Mouse (Mus musculus): Measurements from ENCODE around the gene 4933430I17Rik. TPM values are rescaled to one million over a fixed set of nuclear protein-coding genes. Genes with fewer than 3 reads are reported as not detected.

Gene 4933430I17Rik
- polyA plus RNA-seq, 1 experiment from 2014 or later: 1.5 TPM

DNA sequence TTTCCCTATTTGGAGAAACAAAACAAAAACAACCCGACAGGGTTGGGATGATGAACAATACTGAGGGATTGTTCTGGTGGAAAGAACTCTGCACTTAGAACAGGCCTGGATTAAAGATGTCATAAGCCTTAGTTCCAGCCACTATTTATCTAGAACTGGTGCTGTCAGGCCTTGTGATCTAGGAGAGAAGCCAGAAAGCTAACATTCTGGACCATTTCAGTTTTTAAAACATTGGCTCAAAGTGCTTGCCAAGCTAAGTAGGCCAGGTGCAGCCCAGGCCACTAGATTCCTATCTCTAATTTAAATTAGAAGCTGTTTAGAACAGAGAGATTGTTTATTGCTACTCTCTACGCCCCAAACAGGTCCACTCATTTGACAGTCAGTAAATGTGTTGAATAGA lies 1.1 kb downstream of the 4933430I17Rik start:
- WGBS: 71% methylated on average over 2 of the region's 2 CpGs
- no peak overlapping the region for H3K27ac ChIP-seq (replicated peaks)
- peaks cover 24% of the 10 kb centered on the region for H3K36me3 ChIP-seq
- no peaks in the 10 kb centered on the region for H3K9me3 ChIP-seq (replicated peaks)
- DNase-seq (ENCODE audit: low spot score): no peak
- H3K27me3 ChIP-seq (ENCODE audit: low read depth, poor library complexity, severe bottlenecking): no peaks in the 10 kb centered on the region
- peaks cover 15% of the 10 kb centered on the region for H3K4me1 ChIP-seq
- H3K4me3 ChIP-seq: no peak overlapping the region

GRCm38 (mm10) chr4:62527655-62528054 lies 2.5 kb downstream of the 4933430I17Rik start:
- no peak overlapping the region for H3K4me3 ChIP-seq
- H3K27ac ChIP-seq (replicated peaks): no peak overlapping the region
- DNase-seq (ENCODE audit: low spot score): no peak
- peaks cover 15% of the 10 kb centered on the region for H3K4me1 ChIP-seq
- 78% methylated on average over 4 of the region's 4 CpGs for whole genome bisulfite sequencing
- H3K36me3 ChIP-seq: peaks cover 14% of the 10 kb centered on the region
- no peaks in the 10 kb centered on the region for H3K27me3 ChIP-seq (ENCODE audit: low read depth, poor library complexity, severe bottlenecking)
- no peaks in the 10 kb centered on the region for H3K9me3 ChIP-seq (replicated peaks)

DNA sequence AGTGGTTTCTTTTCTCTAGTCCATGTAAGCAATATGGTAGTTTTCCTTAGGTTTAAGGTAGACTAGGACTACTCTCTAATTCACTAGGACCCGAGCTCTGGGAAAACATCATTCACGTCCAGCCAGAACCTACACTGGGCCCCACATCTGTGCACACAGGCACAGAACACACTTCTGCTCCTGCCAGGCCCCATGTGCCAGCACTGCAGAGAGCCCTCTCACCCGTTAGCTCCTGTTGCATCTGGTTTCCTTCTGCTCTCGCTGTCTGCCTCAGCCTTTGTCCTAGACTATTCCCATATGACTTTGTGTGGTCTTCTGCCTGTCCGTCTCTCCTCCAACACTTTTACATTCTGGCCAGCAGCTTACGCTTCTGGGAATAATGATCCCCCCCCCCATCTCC lies 8.6 kb downstream of the 4933430I17Rik start:
- Histone ChIP-seq H3K27me3 (ENCODE audit: low read depth, poor library complexity, severe bottlenecking) (no peaks in the 10 kb centered on the region), H3K4me3 (no peak overlapping the region), H3K36me3 (no peaks in the 10 kb centered on the region), H3K9me3 (replicated peaks) (no peaks in the 10 kb centered on the region; the same call in 1 of the 2 replicates), H3K27ac (replicated peaks) (no peak overlapping the region), H3K4me1 (no peaks in the 10 kb centered on the region)
- 84% methylated on average over 6 of the region's 6 CpGs for WGBS
- DNase-seq (ENCODE audit: low spot score): no peak

- 90% methylated on average over 3 of the region's 3 CpGs for WGBS
- no peaks in the 10 kb centered on the region for H3K27me3 ChIP-seq (ENCODE audit: low read depth, poor library complexity, severe bottlenecking)
- no peak for DNase-seq (ENCODE audit: low spot score)
- H3K36me3 ChIP-seq: no peaks in the 10 kb centered on the region
- H3K4me1 ChIP-seq: 0 out of 2 replicates have a peak, but pooled peaks cover 2% of the 10 kb centered on the region
- H3K27ac ChIP-seq (replicated peaks): no peak overlapping the region
- H3K4me3 ChIP-seq: no peak overlapping the region
- no peaks in the 10 kb centered on the region for H3K9me3 ChIP-seq (replicated peaks)
Measured at GRCm38 (mm10) chr4:62541802-62542201, 16.6 kb downstream of the 4933430I17Rik start.

DNA sequence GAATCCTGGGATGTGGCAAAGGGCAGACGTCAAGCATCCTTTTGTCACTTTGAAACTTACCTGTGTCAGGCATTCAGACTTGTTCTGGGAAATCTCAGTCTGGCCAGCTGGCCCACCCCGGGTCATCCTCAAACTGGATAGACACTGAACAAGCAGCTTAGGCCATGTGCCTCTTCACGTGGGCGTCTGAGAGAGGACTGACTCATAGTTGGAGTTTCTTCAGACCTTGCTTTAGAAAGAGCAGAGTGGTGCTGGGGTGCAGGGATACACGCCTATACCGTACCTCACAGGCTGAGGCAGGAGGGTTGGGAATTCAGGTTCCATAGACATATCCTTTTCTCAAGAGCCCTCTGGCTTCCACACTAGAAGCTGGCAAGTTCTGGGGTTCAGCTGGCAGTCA lies 18.6 kb downstream of the 4933430I17Rik start:
- no peaks in the 10 kb centered on the region for H3K36me3 ChIP-seq
- H3K4me1 ChIP-seq: 0 out of 2 replicates have a peak, but pooled peaks cover 2% of the 10 kb centered on the region
- WGBS: 87% methylated on average over 6 of the region's 6 CpGs
- H3K9me3 ChIP-seq (replicated peaks): no peaks in the 10 kb centered on the region
- H3K27me3 ChIP-seq (ENCODE audit: low read depth, poor library complexity, severe bottlenecking): no peaks in the 10 kb centered on the region
- H3K27ac ChIP-seq (replicated peaks): no peak overlapping the region
- no peak overlapping the region for H3K4me3 ChIP-seq
- DNase-seq (ENCODE audit: low spot score): no peak

GRCm38 (mm10) chr4:62544801-62545200 lies 19.6 kb downstream of the 4933430I17Rik start:
- H3K36me3 ChIP-seq: no peaks in the 10 kb centered on the region
- no peaks in the 10 kb centered on the region for H3K27me3 ChIP-seq (ENCODE audit: low read depth, poor library complexity, severe bottlenecking)
- DNase-seq (ENCODE audit: low spot score): no peak
- no peak overlapping the region for H3K27ac ChIP-seq (replicated peaks)
- 0 out of 2 replicates have a peak, but pooled peaks cover 2% of the 10 kb centered on the region for H3K4me1 ChIP-seq
- no peak overlapping the region for H3K4me3 ChIP-seq
- H3K9me3 ChIP-seq (replicated peaks): no peaks in the 10 kb centered on the region

DNA sequence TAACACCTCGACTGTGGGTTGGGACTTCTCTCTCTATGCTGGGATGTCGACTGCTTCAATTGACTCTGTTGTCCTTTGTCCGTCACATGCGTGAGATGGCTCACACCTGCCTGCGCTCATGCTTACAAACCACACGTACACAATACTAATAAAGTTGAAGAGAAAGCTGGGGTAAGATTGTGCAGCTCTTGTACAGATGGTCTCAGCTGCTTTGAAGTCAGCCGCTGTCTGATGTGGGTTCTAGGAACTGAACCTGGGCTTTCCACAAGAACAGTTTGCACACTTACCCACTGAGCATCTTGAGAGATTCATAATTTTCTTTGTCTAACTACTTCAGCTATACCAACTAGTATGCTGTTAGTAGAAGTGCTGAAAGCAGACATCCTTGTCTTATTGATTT lies 26.8 kb downstream of the 4933430I17Rik start:
- H3K4me3 ChIP-seq: no peak overlapping the region
- no peak for DNase-seq (ENCODE audit: low spot score)
- H3K27me3 ChIP-seq (ENCODE audit: low read depth, poor library complexity, severe bottlenecking): no peaks in the 10 kb centered on the region
- H3K27ac ChIP-seq (replicated peaks): no peak overlapping the region
- 88% methylated on average over 7 of the region's 7 CpGs for WGBS
- no peaks in the 10 kb centered on the region for H3K36me3 ChIP-seq
- no peaks in the 10 kb centered on the region for H3K4me1 ChIP-seq
- H3K9me3 ChIP-seq (replicated peaks): no peaks in the 10 kb centered on the region

DNA sequence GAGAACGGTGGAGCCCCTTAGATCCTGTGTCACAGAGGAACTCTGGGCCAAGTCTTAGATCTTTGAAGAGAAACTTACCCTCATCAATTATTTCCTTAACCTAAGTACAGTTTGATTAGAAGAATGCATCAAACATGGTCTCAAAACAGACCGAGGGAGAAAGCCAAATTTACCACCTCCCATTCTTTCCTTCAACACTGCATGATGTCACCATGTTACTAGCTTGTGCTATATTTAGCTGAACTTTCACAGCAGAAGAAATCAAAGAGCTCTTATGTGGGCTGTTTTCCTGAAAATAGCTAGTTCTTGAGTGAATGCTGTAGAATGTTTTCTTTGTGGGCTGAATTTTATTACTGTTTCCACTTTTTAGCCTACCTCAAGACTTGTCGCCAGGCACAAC lies 32.3 kb downstream of the 4933430I17Rik start:
- H3K36me3 ChIP-seq: no peaks in the 10 kb centered on the region
- no peak overlapping the region for H3K27ac ChIP-seq (replicated peaks)
- peaks cover 3% of the 10 kb centered on the region; the same call in 1 of the 2 replicates for H3K4me1 ChIP-seq
- H3K27me3 ChIP-seq (ENCODE audit: low read depth, poor library complexity, severe bottlenecking): no peaks in the 10 kb centered on the region
- DNase-seq (ENCODE audit: low spot score): no peak
- no peak overlapping the region for H3K4me3 ChIP-seq
- WGBS: 87% methylated on average over 3 of the region's 3 CpGs
- H3K9me3 ChIP-seq (replicated peaks): no peaks in the 10 kb centered on the region

GRCm38 (mm10) chr4:62559797-62560329 lies 34.7 kb downstream of the 4933430I17Rik start, which contains the start of gene Rgs3:
Gene Rgs3, plus strand, starts transcription at chr4:62559847.
- no peaks in the 10 kb centered on the region for H3K36me3 ChIP-seq
- no peaks in the 10 kb centered on the region for H3K9me3 ChIP-seq (replicated peaks)
- 75% methylated on average over 6 of the region's 6 CpGs for WGBS
- H3K27ac ChIP-seq (replicated peaks): no peak within 1 kb of the TSS
- H3K27me3 ChIP-seq (ENCODE audit: low read depth, poor library complexity, severe bottlenecking): no peaks in the 10 kb centered on the region
- peaks cover 3% of the 10 kb centered on the region; the same call in 1 of the 2 replicates for H3K4me1 ChIP-seq
- no peak for DNase-seq (ENCODE audit: low spot score)
- H3K4me3 ChIP-seq: no peak within 1 kb of the TSS

- Histone ChIP-seq H3K4me1 (peaks cover 3% of the 10 kb centered on the region; the same call in 1 of the 2 replicates), H3K27ac (replicated peaks) (0 out of 2 replicates have a peak overlapping the region, but pooled peaks have one; percentile 24), H3K27me3 (ENCODE audit: low read depth, poor library complexity, severe bottlenecking) (no peaks in the 10 kb centered on the region), H3K36me3 (no peaks in the 10 kb centered on the region), H3K9me3 (replicated peaks) (no peaks in the 10 kb centered on the region), H3K4me3 (no peak overlapping the region)
- 26% methylated on average over 4 of the region's 4 CpGs for WGBS
- peak; percentile 62 for DNase-seq (ENCODE audit: low spot score)
Measured at GRCm38 (mm10) chr4:62560963-62561629, 35.9 kb downstream of the 4933430I17Rik start.

GRCm38 (mm10) chr4:62561630-62562001 lies 36.4 kb downstream of the 4933430I17Rik start:
- no peaks in the 10 kb centered on the region for H3K9me3 ChIP-seq (replicated peaks)
- no peaks in the 10 kb centered on the region for H3K27me3 ChIP-seq (ENCODE audit: low read depth, poor library complexity, severe bottlenecking)
- 72% methylated on average over 3 of the region's 3 CpGs for WGBS
- H3K4me1 ChIP-seq: peaks cover 3% of the 10 kb centered on the region; the same call in 1 of the 2 replicates
- DNase-seq (ENCODE audit: low spot score): no peak
- H3K36me3 ChIP-seq: no peaks in the 10 kb centered on the region
- H3K27ac ChIP-seq (replicated peaks): 0 out of 2 replicates have a peak overlapping the region, but pooled peaks have one; percentile 24
- H3K4me3 ChIP-seq: no peak overlapping the region

- Histone ChIP-seq H3K4me3 (no peak overlapping the region), H3K4me1 (peaks cover 3% of the 10 kb centered on the region; the same call in 1 of the 2 replicates), H3K27me3 (ENCODE audit: low read depth, poor library complexity, severe bottlenecking) (no peaks in the 10 kb centered on the region), H3K27ac (replicated peaks) (0 out of 2 replicates have a peak overlapping the region, but pooled peaks have one; percentile 24), H3K9me3 (replicated peaks) (no peaks in the 10 kb centered on the region), H3K36me3 (no peaks in the 10 kb centered on the region)
- DNase-seq (ENCODE audit: low spot score): no peak
- WGBS: 95% methylated on average over 4 of the region's 4 CpGs
Measured at GRCm38 (mm10) chr4:62562006-62562405, 36.8 kb downstream of the 4933430I17Rik start.

GRCm38 (mm10) chr4:62566530-62566929 lies 41.4 kb downstream of the 4933430I17Rik start:
- Histone ChIP-seq H3K9me3 (replicated peaks) (no peaks in the 10 kb centered on the region), H3K27ac (replicated peaks) (no peak overlapping the region), H3K36me3 (no peaks in the 10 kb centered on the region), H3K4me3 (no peak overlapping the region), H3K4me1 (peaks cover 1% of the 10 kb centered on the region; the same call in 1 of the 2 replicates), H3K27me3 (ENCODE audit: low read depth, poor library complexity, severe bottlenecking) (no peaks in the 10 kb centered on the region)
- 87% methylated on average over 4 of the region's 4 CpGs for WGBS
- DNase-seq (ENCODE audit: low spot score): no peak
